Mouse (Mus musculus): ENCODE data around the gene Ssr1.

- TF ChIP-seq GATA1 (IDR thresholded peaks at IDR 0.05; ENCODE audit: borderline replicate concordance, low read length) (peak; percentile 81), FLI1 (IDR thresholded peaks at IDR 0.05; ENCODE audit: low read length) (0 out of 2 replicates have a peak, but pooled peaks have one; percentile 12)
Observed at GRCm38 (mm10) chr13:37958498-37959238, 35.3 kb downstream of the Ssr1 start.

All from megakaryocyte, embryonic 14.5 days (primary cell).